24 mouse cellular contexts compared by ENCODE assay signal in genomic region chr17:84135243-84135642, GRCm38 (mm10). TPM values are rescaled to one million over a fixed set of nuclear protein-coding genes. Genes with fewer than 3 reads are reported as not detected.
DNase-seq lines count a peak whose midpoint lies in the region; ATAC-seq and TF ChIP-seq lines count a peak whose summit lies in the region.
"Had no signal": no experiment of that assay in that cellular context is flagged by ENCODE, and none has a peak within 500 bp of the region (broad histone marks: within the 10 kb centered on the region; RNA-seq: fewer than 3 reads in every experiment).

No protein-coding gene starts in this region.

- 0 out of 2 replicates have a peak overlapping the region, but pooled peaks have one; percentile 3 for H3K9ac ChIP-seq in neural tube, embryonic 12.5 days
- H3K9ac ChIP-seq in neural tube, embryonic 15.5 days (replicated peaks), result no peak overlapping the region
- H3K9ac ChIP-seq in intestine, embryonic 14.5 days (ENCODE audit: low read length), result no peak overlapping the region
- no peak overlapping the region for H3K9ac ChIP-seq in stomach, postnatal 0 days (ENCODE audit: low read length)
- H3K9ac ChIP-seq: forebrain, embryonic 12.5 days; heart, embryonic 15.5 days; limb, embryonic 15.5 days; lung, embryonic 15.5 days; midbrain, embryonic 15.5 days had no signal

- TF ChIP-seq CTCF in stomach, postnatal 0 days (IDR thresholded peaks at IDR 0.05; ENCODE audit: low read depth), result 0 out of 2 replicates have a peak, but pooled peaks have one; percentile 9

- no peaks in the 10 kb centered on the region for H3K4me1 ChIP-seq in neural tube, embryonic 12.5 days
- peaks cover 6% of the 10 kb centered on the region; the same call in 1 of the 2 replicates for H3K4me1 ChIP-seq in neural tube, embryonic 15.5 days
- H3K4me1 ChIP-seq in intestine, embryonic 14.5 days (replicated peaks; ENCODE audit: control insufficient read depth, insufficient read depth, low read length), result peaks cover 16% of the 10 kb centered on the region
- peaks cover 82% of the 10 kb centered on the region for H3K4me1 ChIP-seq in megakaryocyte, embryonic 14.5 days
- H3K4me1 ChIP-seq in stomach, postnatal 0 days (replicated peaks; ENCODE audit: control insufficient read depth, insufficient read depth), result no peaks in the 10 kb centered on the region
- H3K4me1 ChIP-seq: midbrain, embryonic 15.5 days had no signal

- WGBS in neural tube, embryonic 12.5 days, result 61% methylated on average over 7 of the region's 7 CpGs
- 61% methylated on average over 7 of the region's 7 CpGs for WGBS in neural tube, embryonic 15.5 days
- WGBS in intestine, embryonic 14.5 days, result 44% methylated on average over 7 of the region's 7 CpGs
- WGBS in stomach, postnatal 0 days, result 45% methylated on average over 7 of the region's 7 CpGs

- no peak for DNase-seq in intestine, embryonic 14.5 days (ENCODE audit: low spot score)
- no peak for DNase-seq in stomach, postnatal 0 days (ENCODE audit: low spot score)
- DNase-seq in layer of hippocampus, postnatal 14 days (ENCODE audit: low spot score in 2 of 2), result no peak
- DNase-seq in layer of hippocampus, adult 8-10 months (ENCODE audit: low spot score in 2 of 2), result no peak
- no peak for DNase-seq in left cerebral cortex, adult 11 months (ENCODE audit: low spot score)
- DNase-seq: adrenal gland, postnatal 10 days; cerebellum, adult 11 months; cerebellum, postnatal 14 days; gastrocnemius, postnatal 10 days; heart, adult 2 months; heart, postnatal 4 days; kidney, adult 9 months; kidney, postnatal 36 days; retina, postnatal 1 day; thymus, adult 18-20 months had no signal

- no peak for ATAC-seq in neural tube, embryonic 12.5 days (ENCODE audit: low FRiP score, low read depth)
- no peak for ATAC-seq in neural tube, embryonic 15.5 days (ENCODE audit: low FRiP score)
- no peak for ATAC-seq in intestine, embryonic 14.5 days (replicated peaks; ENCODE audit: low FRiP score, low TSS enrichment, low read depth)
- no peak for ATAC-seq in stomach, postnatal 0 days (ENCODE audit: low FRiP score, low TSS enrichment)
- ATAC-seq: activated CD4-positive, CD25-positive, alpha-beta regulatory T cell, adult 4 months; midbrain, embryonic 15.5 days had no signal

- no peak overlapping the region for H3K4me3 ChIP-seq in neural tube, embryonic 12.5 days
- no peak overlapping the region for H3K4me3 ChIP-seq in neural tube, embryonic 15.5 days (replicated peaks)
- H3K4me3 ChIP-seq in intestine, embryonic 14.5 days (ENCODE audit: low read depth, low read length), result no peak overlapping the region
- H3K4me3 ChIP-seq in megakaryocyte, embryonic 14.5 days (replicated peaks), result peak overlapping the region; percentile 33
- no peak overlapping the region for H3K4me3 ChIP-seq in stomach, postnatal 0 days (ENCODE audit: low read depth, low read length)
- H3K4me3 ChIP-seq: forebrain, embryonic 12.5 days; heart, adult 2 months; heart, embryonic 15.5 days; limb, embryonic 15.5 days; lung, embryonic 15.5 days; midbrain, embryonic 15.5 days had no signal

- H3K36me3 ChIP-seq in neural tube, embryonic 12.5 days, result no peaks in the 10 kb centered on the region
- no peaks in the 10 kb centered on the region for H3K36me3 ChIP-seq in neural tube, embryonic 15.5 days
- no peaks in the 10 kb centered on the region for H3K36me3 ChIP-seq in intestine, embryonic 14.5 days (ENCODE audit: control insufficient read depth, insufficient read depth, low read length)
- no peaks in the 10 kb centered on the region for H3K36me3 ChIP-seq in megakaryocyte, embryonic 14.5 days (replicated peaks; ENCODE audit: low read length)
- no peaks in the 10 kb centered on the region for H3K36me3 ChIP-seq in stomach, postnatal 0 days (ENCODE audit: control insufficient read depth, insufficient read depth, low read length)
- H3K36me3 ChIP-seq: forebrain, embryonic 12.5 days; heart, embryonic 15.5 days; limb, embryonic 15.5 days; lung, embryonic 15.5 days; midbrain, embryonic 15.5 days had no signal

- no peak overlapping the region for H3K27ac ChIP-seq in neural tube, embryonic 12.5 days
- no peak overlapping the region for H3K27ac ChIP-seq in neural tube, embryonic 15.5 days (replicated peaks)
- H3K27ac ChIP-seq in intestine, embryonic 14.5 days (ENCODE audit: low read depth), result peak overlapping the region; percentile 80
- peak overlapping the region; percentile 74 for H3K27ac ChIP-seq in stomach, postnatal 0 days (replicated peaks)
- H3K27ac ChIP-seq: forebrain, embryonic 12.5 days; heart, adult 2 months; heart, embryonic 15.5 days; limb, embryonic 15.5 days; lung, embryonic 15.5 days; midbrain, embryonic 15.5 days had no signal

- no peaks in the 10 kb centered on the region for H3K9me3 ChIP-seq in neural tube, embryonic 12.5 days
- no peaks in the 10 kb centered on the region for H3K9me3 ChIP-seq in neural tube, embryonic 15.5 days (replicated peaks)
- H3K9me3 ChIP-seq in intestine, embryonic 14.5 days (ENCODE audit: control insufficient read depth, low read length), result no peaks in the 10 kb centered on the region
- no peaks in the 10 kb centered on the region for H3K9me3 ChIP-seq in megakaryocyte, embryonic 14.5 days
- H3K9me3 ChIP-seq in stomach, postnatal 0 days (ENCODE audit: control insufficient read depth, low read length), result no peaks in the 10 kb centered on the region
- H3K9me3 ChIP-seq: forebrain, embryonic 12.5 days; heart, embryonic 15.5 days; limb, embryonic 15.5 days; lung, embryonic 15.5 days; midbrain, embryonic 15.5 days had no signal

- TF ChIP-seq EP300 in stomach, postnatal 0 days (optimal IDR thresholded peaks at IDR 0.05), result no peak

- no peaks in the 10 kb centered on the region for H3K27me3 ChIP-seq in neural tube, embryonic 12.5 days (replicated peaks)
- H3K27me3 ChIP-seq in neural tube, embryonic 15.5 days (replicated peaks), result no peaks in the 10 kb centered on the region
- H3K27me3 ChIP-seq in intestine, embryonic 14.5 days (replicated peaks; ENCODE audit: control insufficient read depth, insufficient read depth, low read length), result no peaks in the 10 kb centered on the region
- peaks cover 3% of the 10 kb centered on the region for H3K27me3 ChIP-seq in megakaryocyte, embryonic 14.5 days (replicated peaks)
- H3K27me3 ChIP-seq in stomach, postnatal 0 days (ENCODE audit: control insufficient read depth, insufficient read depth, low read length), result no peaks in the 10 kb centered on the region
- H3K27me3 ChIP-seq: forebrain, embryonic 12.5 days; heart, embryonic 15.5 days; limb, embryonic 15.5 days; lung, embryonic 15.5 days; midbrain, embryonic 15.5 days had no signal

- no peak overlapping the region for H3K4me2 ChIP-seq in neural tube, embryonic 12.5 days (replicated peaks)
- no peak overlapping the region for H3K4me2 ChIP-seq in neural tube, embryonic 15.5 days
- no peak overlapping the region for H3K4me2 ChIP-seq in intestine, embryonic 14.5 days (ENCODE audit: low read length)
- H3K4me2 ChIP-seq in stomach, postnatal 0 days (replicated peaks; ENCODE audit: low read depth), result no peak overlapping the region
- H3K4me2 ChIP-seq: forebrain, embryonic 12.5 days; heart, embryonic 15.5 days; limb, embryonic 15.5 days; lung, embryonic 15.5 days; midbrain, embryonic 15.5 days had no signal

RNA-seq across cellular contexts. Expression of gene Zfp36l2, which starts 52.5 kb away (rescaled TPM):
- 12.5 and 13.4 TPM in 2 replicates for polyA plus RNA-seq in neural tube, embryonic 12.5 days (2016; fragmentation: Nextera tagmentation; extraction: Ambion mirVana)
- polyA plus RNA-seq in neural tube, embryonic 15.5 days (2015; fragmentation: Nextera tagmentation; extraction: Ambion mirVana), result 4.8 and 10.0 TPM in 2 replicates
- 35.1 and 36.5 TPM in 2 replicates for polyA plus RNA-seq in intestine, embryonic 14.5 days (2014; fragmentation: Nextera tagmentation; extraction: Ambion mirVana)
- 174 and 534 TPM in 2 replicates for polyA plus RNA-seq in megakaryocyte, embryonic 14.5 days (2012; ENCODE audit: insufficient read depth, low replicate concordance)
- polyA plus RNA-seq in stomach, postnatal 0 days (2015; fragmentation: Nextera tagmentation; extraction: Ambion mirVana), result 17.5 and 18.3 TPM in 2 replicates
- total RNA-seq in layer of hippocampus, postnatal 14 days (2021), result 10 to 100 TPM; 22.7 to 29.5 TPM
- total RNA-seq in layer of hippocampus, adult 8-10 months (2022), result 10 to 100 TPM; 23.9 to 30.9 (median 29.5) TPM

Comparison
In these comparisons a context has a peak if more than half of its experiments do, and no peak if none do; other contexts are left out.
1. H3K27ac ChIP-seq: peak in intestine, embryonic 14.5 days (single experiment) and stomach, postnatal 0 days (single experiment); none in neural tube, embryonic 12.5 days (single experiment) and neural tube, embryonic 15.5 days (single experiment).